Mouse (Mus musculus): ENCODE measurements around the gene Haus8. TPM values are rescaled to one million over a fixed set of nuclear protein-coding genes. Genes with fewer than 3 reads are reported as not detected.
"Not testable (repeated sequence)": the region's sequence is repeated elsewhere in the genome, so short reads cannot be mapped to it uniquely, and the experiment has no call there.

Haus8 gene
- polyA plus RNA-seq, 1 experiment from 2014 or later, result 46.2 TPM

DNA sequence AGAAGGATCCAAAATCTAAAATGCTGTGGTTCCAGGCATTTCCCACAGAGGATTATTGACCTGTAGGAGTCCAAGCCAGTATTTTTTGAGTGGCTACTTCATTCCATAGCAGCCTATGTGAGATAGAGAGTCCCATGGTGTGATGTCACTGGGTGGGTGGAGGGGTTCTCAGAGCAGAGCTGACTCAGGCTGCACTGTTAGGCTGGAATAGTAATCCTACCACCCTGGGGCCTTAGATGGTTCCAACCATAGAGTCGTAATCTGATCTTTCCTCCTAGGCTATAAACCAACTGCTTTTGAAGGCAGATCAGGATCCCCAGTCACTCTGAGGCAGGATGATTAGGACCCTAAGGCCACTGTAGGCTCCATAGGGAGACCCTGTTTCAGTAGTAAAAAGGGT is 6.7 kb upstream of the Haus8 start:
- not testable (repeated sequence) for H3K4me2 ChIP-seq (ENCODE audit: low read depth, low read length); H3K9ac ChIP-seq (ENCODE audit: low read depth, low read length); ATAC-seq (ENCODE audit: low read depth); H3K9me3 ChIP-seq (ENCODE audit: control insufficient read depth, low read length); H3K27me3 ChIP-seq (replicated peaks; ENCODE audit: control insufficient read depth, insufficient read depth, low read length); H3K27ac ChIP-seq (replicated peaks; ENCODE audit: low read depth, low read length); H3K36me3 ChIP-seq (ENCODE audit: control insufficient read depth, insufficient read depth, low read length); H3K4me3 ChIP-seq (ENCODE audit: low read depth, low read length); H3K4me1 ChIP-seq (ENCODE audit: control insufficient read depth, insufficient read depth, low read length); DNase-seq (ENCODE audit: low spot score)
- 85% methylated on average over 1 of the region's 1 CpGs for WGBS

DNA sequence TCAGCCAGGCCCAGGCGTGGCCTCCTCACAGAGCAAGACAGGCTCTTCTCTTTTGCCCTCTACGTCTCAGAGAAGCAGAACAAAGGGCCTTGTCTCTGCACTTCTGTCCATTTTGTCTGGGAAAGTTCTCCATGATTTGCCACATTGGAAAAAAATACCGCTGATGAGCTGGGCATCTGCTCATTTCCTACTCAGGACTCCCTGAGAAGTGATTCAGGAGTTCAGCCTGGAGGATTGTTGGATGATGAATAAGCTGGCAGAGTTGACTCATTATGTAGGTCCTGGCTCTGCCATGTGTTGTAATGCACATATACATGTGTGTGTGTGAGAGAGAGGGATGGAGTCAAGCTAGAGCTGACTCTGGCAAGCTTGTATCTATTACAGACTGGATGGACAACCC is 3.4 kb upstream of the Haus8 start:
- Histone ChIP-seq H3K27me3 (replicated peaks; ENCODE audit: control insufficient read depth, insufficient read depth, low read length) (no peaks in the 10 kb centered on the region), H3K36me3 (ENCODE audit: control insufficient read depth, insufficient read depth, low read length) (no peaks in the 10 kb centered on the region), H3K9me3 (ENCODE audit: control insufficient read depth, low read length) (no peaks in the 10 kb centered on the region), H3K4me2 (ENCODE audit: low read depth, low read length) (no peak overlapping the region), H3K27ac (replicated peaks; ENCODE audit: low read depth, low read length) (no peak overlapping the region), H3K9ac (ENCODE audit: low read depth, low read length) (no peak overlapping the region), H3K4me3 (ENCODE audit: low read depth, low read length) (no peak overlapping the region), H3K4me1 (ENCODE audit: control insufficient read depth, insufficient read depth, low read length) (peaks cover 17% of the 10 kb centered on the region)
- WGBS, result 85% methylated on average over 3 of the region's 3 CpGs
- no peak for ATAC-seq (ENCODE audit: low read depth)
- no peak for DNase-seq (ENCODE audit: low spot score)

DNA sequence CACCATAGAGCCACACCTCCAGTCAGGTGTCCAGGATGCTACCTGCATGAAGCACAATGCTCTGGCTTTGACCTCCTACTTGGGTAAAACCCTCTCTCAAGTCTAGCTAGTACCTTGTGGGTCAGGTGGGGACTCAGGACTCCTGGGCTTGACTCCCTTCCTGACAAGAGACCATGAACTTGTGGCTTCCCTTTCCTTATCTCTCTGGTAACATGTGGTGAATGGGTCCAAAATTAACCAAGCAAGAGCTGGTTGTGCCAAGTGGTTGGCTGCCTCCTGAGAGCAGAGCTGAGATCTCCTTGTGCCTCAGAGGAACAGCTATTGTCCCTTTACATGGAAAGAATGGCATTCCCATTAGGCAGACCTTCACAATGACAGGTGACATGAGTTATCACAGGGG is 1.7 kb upstream of the Haus8 start:
- no peak overlapping the region for H3K4me3 ChIP-seq (ENCODE audit: low read depth, low read length)
- no peaks in the 10 kb centered on the region for H3K27me3 ChIP-seq (replicated peaks; ENCODE audit: control insufficient read depth, insufficient read depth, low read length)
- DNase-seq (ENCODE audit: low spot score) (no peak), ATAC-seq (ENCODE audit: low read depth) (no peak)
- no peaks in the 10 kb centered on the region for H3K9me3 ChIP-seq (ENCODE audit: control insufficient read depth, low read length)
- H3K9ac ChIP-seq (ENCODE audit: low read depth, low read length), result 0 out of 2 replicates have a peak overlapping the region, but pooled peaks have one; percentile 83
- peaks cover 17% of the 10 kb centered on the region for H3K4me1 ChIP-seq (ENCODE audit: control insufficient read depth, insufficient read depth, low read length)
- H3K36me3 ChIP-seq (ENCODE audit: control insufficient read depth, insufficient read depth, low read length), result no peaks in the 10 kb centered on the region
- no peak overlapping the region for H3K4me2 ChIP-seq (ENCODE audit: low read depth, low read length)
- no peak overlapping the region for H3K27ac ChIP-seq (replicated peaks; ENCODE audit: low read depth, low read length)

GRCm38 (mm10) chr8:71273151-71273510 is 397 bp upstream of the Haus8 start:
- peaks cover 17% of the 10 kb centered on the region for H3K4me1 ChIP-seq (ENCODE audit: control insufficient read depth, insufficient read depth, low read length)
- peak overlapping the region; percentile 82 for H3K4me2 ChIP-seq (ENCODE audit: low read depth, low read length)
- no peaks in the 10 kb centered on the region for H3K36me3 ChIP-seq (ENCODE audit: control insufficient read depth, insufficient read depth, low read length)
- H3K9ac ChIP-seq (ENCODE audit: low read depth, low read length), result peak overlapping the region; percentile 83
- no peaks in the 10 kb centered on the region for H3K9me3 ChIP-seq (ENCODE audit: control insufficient read depth, low read length)
- ATAC-seq (ENCODE audit: low read depth) (peak; percentile 1; the same call in 1 of the 2 replicates), DNase-seq (ENCODE audit: low spot score) (peak; percentile 53)
- 0% methylated on average over 14 of the region's 14 CpGs for WGBS
- H3K4me3 ChIP-seq (ENCODE audit: low read depth, low read length), result peak overlapping the region; percentile 82
- no peaks in the 10 kb centered on the region for H3K27me3 ChIP-seq (replicated peaks; ENCODE audit: control insufficient read depth, insufficient read depth, low read length)
- H3K27ac ChIP-seq (replicated peaks; ENCODE audit: low read depth, low read length), result peak overlapping the region; percentile 87

- no peaks in the 10 kb centered on the region for H3K27me3 ChIP-seq (replicated peaks; ENCODE audit: control insufficient read depth, insufficient read depth, low read length)
- H3K4me1 ChIP-seq (ENCODE audit: control insufficient read depth, insufficient read depth, low read length), result peaks cover 17% of the 10 kb centered on the region
- DNase-seq (ENCODE audit: low spot score), result no peak
- no peak for ATAC-seq (ENCODE audit: low read depth)
- no peaks in the 10 kb centered on the region for H3K9me3 ChIP-seq (ENCODE audit: control insufficient read depth, low read length)
- H3K4me3 ChIP-seq (ENCODE audit: low read depth, low read length), result peak overlapping the region; percentile 82
- peak overlapping the region; percentile 82 for H3K4me2 ChIP-seq (ENCODE audit: low read depth, low read length)
- H3K36me3 ChIP-seq (ENCODE audit: control insufficient read depth, insufficient read depth, low read length), result no peaks in the 10 kb centered on the region
- peak overlapping the region; percentile 40 for H3K27ac ChIP-seq (replicated peaks; ENCODE audit: low read depth, low read length)
- 22% methylated on average over 5 of the region's 5 CpGs for WGBS
- peak overlapping the region; percentile 63 for H3K9ac ChIP-seq (ENCODE audit: low read depth, low read length)
These were observed 1.1 kb downstream of the Haus8 start for GRCm38 (mm10) chr8:71271630-71272029.

GRCm38 (mm10) chr8:71268286-71268685 is 4.4 kb downstream of the Haus8 start:
- ATAC-seq (ENCODE audit: low read depth); H3K9ac ChIP-seq (ENCODE audit: low read depth, low read length); H3K27me3 ChIP-seq (replicated peaks; ENCODE audit: control insufficient read depth, insufficient read depth, low read length); H3K9me3 ChIP-seq (ENCODE audit: control insufficient read depth, low read length); H3K27ac ChIP-seq (replicated peaks; ENCODE audit: low read depth, low read length); H3K4me1 ChIP-seq (ENCODE audit: control insufficient read depth, insufficient read depth, low read length); H3K36me3 ChIP-seq (ENCODE audit: control insufficient read depth, insufficient read depth, low read length); H3K4me2 ChIP-seq (ENCODE audit: low read depth, low read length); H3K4me3 ChIP-seq (ENCODE audit: low read depth, low read length); DNase-seq (ENCODE audit: low spot score): not testable (repeated sequence)
- 96% methylated on average over 5 of the region's 6 CpGs for WGBS

GRCm38 (mm10) chr8:71267690-71268089 is 5.0 kb downstream of the Haus8 start:
- Histone ChIP-seq H3K27ac (replicated peaks; ENCODE audit: low read depth, low read length) (no peak overlapping the region), H3K4me2 (ENCODE audit: low read depth, low read length) (no peak overlapping the region), H3K9ac (ENCODE audit: low read depth, low read length) (no peak overlapping the region), H3K9me3 (ENCODE audit: control insufficient read depth, low read length) (no peaks in the 10 kb centered on the region), H3K27me3 (replicated peaks; ENCODE audit: control insufficient read depth, insufficient read depth, low read length) (no peaks in the 10 kb centered on the region), H3K36me3 (ENCODE audit: control insufficient read depth, insufficient read depth, low read length) (peaks cover 5% of the 10 kb centered on the region; the same call in 1 of the 2 replicates), H3K4me3 (ENCODE audit: low read depth, low read length) (no peak overlapping the region), H3K4me1 (ENCODE audit: control insufficient read depth, insufficient read depth, low read length) (0 out of 2 replicates have a peak, but pooled peaks cover 3% of the 10 kb centered on the region)
- DNase-seq (ENCODE audit: low spot score) (no peak), ATAC-seq (ENCODE audit: low read depth) (no peak)
- 98% methylated on average over 2 of the region's 2 CpGs for WGBS

- Histone ChIP-seq H3K27ac (replicated peaks; ENCODE audit: low read depth, low read length) (no peak overlapping the region), H3K4me1 (ENCODE audit: control insufficient read depth, insufficient read depth, low read length) (no peaks in the 10 kb centered on the region), H3K27me3 (replicated peaks; ENCODE audit: control insufficient read depth, insufficient read depth, low read length) (no peaks in the 10 kb centered on the region), H3K9me3 (ENCODE audit: control insufficient read depth, low read length) (no peaks in the 10 kb centered on the region), H3K4me3 (ENCODE audit: low read depth, low read length) (no peak overlapping the region), H3K4me2 (ENCODE audit: low read depth, low read length) (no peak overlapping the region), H3K9ac (ENCODE audit: low read depth, low read length) (no peak overlapping the region), H3K36me3 (ENCODE audit: control insufficient read depth, insufficient read depth, low read length) (peaks cover 25% of the 10 kb centered on the region)
- ATAC-seq (ENCODE audit: low read depth) (0 out of 2 replicates have a peak, but pooled peaks have one; percentile 26), DNase-seq (ENCODE audit: low spot score) (peak; percentile 9)
These were observed 11.5 kb downstream of the Haus8 start for GRCm38 (mm10) chr8:71261234-71261633.

- Histone ChIP-seq H3K27ac (replicated peaks; ENCODE audit: low read depth, low read length) (no peak overlapping the region), H3K9me3 (ENCODE audit: control insufficient read depth, low read length) (no peaks in the 10 kb centered on the region), H3K36me3 (ENCODE audit: control insufficient read depth, insufficient read depth, low read length) (peaks cover 51% of the 10 kb centered on the region), H3K4me2 (ENCODE audit: low read depth, low read length) (no peak overlapping the region), H3K4me1 (ENCODE audit: control insufficient read depth, insufficient read depth, low read length) (no peaks in the 10 kb centered on the region), H3K4me3 (ENCODE audit: low read depth, low read length) (no peak overlapping the region), H3K27me3 (replicated peaks; ENCODE audit: control insufficient read depth, insufficient read depth, low read length) (no peaks in the 10 kb centered on the region), H3K9ac (ENCODE audit: low read depth, low read length) (no peak overlapping the region)
- ATAC-seq (ENCODE audit: low read depth), result no peak
- no peak for DNase-seq (ENCODE audit: low spot score)
- WGBS, result 92% methylated on average over 3 of the region's 3 CpGs
These were observed 16.0 kb downstream of the Haus8 start for GRCm38 (mm10) chr8:71256545-71257232.

Measured in embryonic facial prominence, embryonic 14.5 days (tissue).